In the genomic region with DNA sequence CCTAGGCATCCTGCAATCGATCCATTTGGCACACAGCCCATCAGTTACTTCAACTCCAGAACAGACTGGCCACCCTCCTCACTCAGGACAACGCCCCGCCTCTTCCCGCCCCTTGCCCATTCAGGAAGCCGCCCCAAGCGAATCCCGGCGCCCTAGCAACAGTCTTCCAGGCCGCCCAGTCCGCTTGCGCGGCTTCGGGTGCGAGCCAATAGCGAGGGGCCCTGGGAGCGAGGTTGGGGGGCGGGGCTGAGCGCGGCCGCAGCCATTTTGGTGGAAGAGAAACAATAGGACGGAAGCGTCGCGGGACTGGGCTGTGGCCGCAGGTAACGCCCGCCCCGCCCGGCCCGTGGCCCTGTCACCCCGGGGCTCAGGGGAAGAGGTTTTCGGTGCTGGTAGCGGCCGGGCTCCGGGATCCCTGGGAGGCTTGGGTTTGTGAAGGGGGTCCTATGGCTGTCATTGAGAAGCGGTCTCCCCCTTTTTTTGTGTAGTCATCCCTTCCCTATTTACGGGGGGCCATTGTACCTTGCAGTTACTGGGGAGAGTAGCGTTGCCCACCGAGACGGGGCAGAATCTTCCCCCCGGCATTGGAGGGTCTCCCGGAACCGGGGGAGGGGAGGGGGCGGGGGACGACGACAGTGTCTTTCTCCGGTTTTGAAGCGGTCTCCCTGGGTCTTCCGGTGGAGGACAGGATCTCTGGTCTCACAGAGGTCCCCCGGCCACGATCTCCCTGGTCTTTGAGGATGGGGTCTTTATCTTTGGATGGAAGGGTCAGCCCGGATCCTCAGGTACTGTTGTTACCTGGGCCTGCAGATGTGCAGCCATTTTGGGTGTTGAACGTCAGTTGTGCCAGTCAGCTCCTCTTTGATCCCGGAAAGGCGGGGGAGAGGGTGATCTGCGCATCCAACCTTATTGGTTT, we compare ENCODE assay signal across 8 mouse cellular contexts. TPM values are rescaled to one million over a fixed set of nuclear protein-coding genes. Genes with fewer than 3 reads are reported as not detected.
DNase-seq lines count a peak whose midpoint lies in the region; ATAC-seq and TF ChIP-seq lines count a peak whose summit lies in the region.

Gene Ip6k2, plus strand, starts transcription at position 249 of the 916 bp plus-strand sequence.

- TF ChIP-seq EP300 in MEL (IDR thresholded peaks at IDR 0.05; ENCODE audit: low read depth in 1 of 2, low read length in 2 of 2): no peak

- peak; percentile 98 for ATAC-seq in hematopoietic stem cell, adult 5-6 weeks (replicated peaks in 1 of 2; ENCODE audit: insufficient read depth in 1 of 2, low FRiP score in 2 of 2, low TSS enrichment in 1 of 2, low read depth in 1 of 2, poor library complexity in 2 of 2, severe bottlenecking in 2 of 2)
- peak; percentile 99 for ATAC-seq in lung, embryonic 16.5 days (ENCODE audit: low read depth)

- peak within 1 kb of the TSS; percentile 75 for H3K9ac ChIP-seq in MEL (ENCODE audit: control insufficient read depth, low read depth, low read length, poor library complexity, severe bottlenecking)
- peak within 1 kb of the TSS; percentile 98 for H3K9ac ChIP-seq in lung, embryonic 16.5 days (ENCODE audit: low read length)

- under 1% methylated on average over 56 of the region's 56 CpGs for WGBS in cerebellum, adult 2 months
- under 1% methylated on average over 56 of the region's 56 CpGs for WGBS in lung, embryonic 16.5 days

- peaks cover 0 to 13% of the 10 kb centered on the region in 2 experiments; a peak in 2 of 4 replicates for H3K36me3 ChIP-seq in MEL (ENCODE audit: control insufficient read depth in 1 of 2, insufficient read depth in 2 of 2, low read length in 2 of 2)
- no peaks in the 10 kb centered on the region; the same call in 1 of the 2 replicates for H3K36me3 ChIP-seq in lung, embryonic 16.5 days (ENCODE audit: control insufficient read depth, insufficient read depth, low read length)

- H3K79me2 ChIP-seq in MEL (ENCODE audit: control insufficient read depth, insufficient read depth, low read length, poor library complexity): peaks cover 38% of the 10 kb centered on the region

- no peaks in the 10 kb centered on the region for H3K27me3 ChIP-seq in MEL (ENCODE audit: control insufficient read depth in 1 of 2, insufficient read depth in 2 of 2, low read length in 2 of 2)
- no peaks in the 10 kb centered on the region for H3K27me3 ChIP-seq in cerebellum, adult 2 months (ENCODE audit: control insufficient read depth, insufficient read depth, low read length)
- H3K27me3 ChIP-seq in lung, embryonic 16.5 days (ENCODE audit: control insufficient read depth, insufficient read depth, low read depth, low read length): no peaks in the 10 kb centered on the region

- no peak for TF ChIP-seq CTCF in MEL (IDR thresholded peaks at IDR 0.05 in 2 of 3, conservative IDR thresholded peaks at IDR 0.05 in 1 of 3; ENCODE audit: control insufficient read depth in 1 of 3, insufficient read depth in 1 of 3, low read depth in 2 of 3, low read length in 3 of 3, poor library complexity in 1 of 3, severe bottlenecking in 1 of 3)
- no peak for TF ChIP-seq CTCF in cerebellum, adult 2 months (IDR thresholded peaks at IDR 0.05; ENCODE audit: borderline replicate concordance, insufficient read depth, low read depth, low read length)

- peaks cover 0 to 6% of the 10 kb centered on the region in 2 experiments; a peak in 3 of 4 replicates for H3K4me1 ChIP-seq in MEL (ENCODE audit: control insufficient read depth in 1 of 2, insufficient read depth in 2 of 2, low read length in 2 of 2)
- H3K4me1 ChIP-seq in cerebellum, adult 2 months (ENCODE audit: control insufficient read depth, insufficient read depth, low read length): peaks cover 16% of the 10 kb centered on the region; the same call in 1 of the 2 replicates
- H3K4me1 ChIP-seq in lung, embryonic 16.5 days (replicated peaks; ENCODE audit: control insufficient read depth, insufficient read depth, low read length): peaks cover 32% of the 10 kb centered on the region

- H3K4me2 ChIP-seq in lung, embryonic 16.5 days (ENCODE audit: low read depth, low read length): peak within 1 kb of the TSS; percentile 60

- peak within 1 kb of the TSS; percentile 87 to 94 for H3K4me3 ChIP-seq in MEL (ENCODE audit: control insufficient read depth in 1 of 2, insufficient read depth in 1 of 2, low read depth in 2 of 2, low read length in 2 of 2)
- peak within 1 kb of the TSS; percentile 97 for H3K4me3 ChIP-seq in cerebellum, adult 2 months (replicated peaks; ENCODE audit: insufficient read depth, low read depth, low read length)
- peak within 1 kb of the TSS; percentile 88 for H3K4me3 ChIP-seq in lung, embryonic 16.5 days (ENCODE audit: low read length)

- peak; percentile 95 for DNase-seq in MEL (ENCODE audit: low read depth, low spot score)
- DNase-seq in cerebellum, adult 2 months: peak; percentile 96 to 97
- peak; percentile 94 for DNase-seq in forelimb bud, embryonic 11.5 days (ENCODE audit: low read depth, low spot score)
- peak; percentile 87 for DNase-seq in layer of hippocampus, adult 9-10 months (ENCODE audit: low spot score)
- DNase-seq in ovary, postnatal 10 days (ENCODE audit: low spot score): peak; percentile 94
- peak; percentile 94 to 95 for DNase-seq in thymus, postnatal 10 days (ENCODE audit: low spot score in 2 of 2)

- no peak for TF ChIP-seq RAD21 in MEL (IDR thresholded peaks at IDR 0.05; ENCODE audit: low read depth, low read length)

- no peaks in the 10 kb centered on the region for H3K9me3 ChIP-seq in MEL (replicated peaks; ENCODE audit: insufficient read depth, low read length)
- H3K9me3 ChIP-seq in lung, embryonic 16.5 days (ENCODE audit: control insufficient read depth, low read length): no peaks in the 10 kb centered on the region

- TF ChIP-seq POLR2A in MEL (IDR thresholded peaks at IDR 0.05; ENCODE audit: control insufficient read depth in 1 of 2, insufficient read depth in 1 of 2, low read depth in 1 of 2, low read length in 2 of 2, poor library complexity in 1 of 2): peak; percentile 45 to 74; a peak in 3 of 4 replicates
- TF ChIP-seq POLR2A in cerebellum, adult 2 months (IDR thresholded peaks at IDR 0.05; ENCODE audit: borderline replicate concordance, insufficient read depth, low read length): peak; percentile 55; the same call in 1 of the 2 replicates

- no peak within 1 kb of the TSS for H3K27ac ChIP-seq in MEL (ENCODE audit: control insufficient read depth, low read depth, low read length)
- H3K27ac ChIP-seq in cerebellum, adult 2 months (ENCODE audit: insufficient read depth, low read length): peak within 1 kb of the TSS; percentile 88
- H3K27ac ChIP-seq in lung, embryonic 16.5 days (ENCODE audit: low read length): peak within 1 kb of the TSS; percentile 89

TF ChIP-seq in MEL, 35 proteins besides CTCF, POLR2A, EP300 and RAD21:
- no peak for TF ChIP-seq MAFK (IDR thresholded peaks at IDR 0.05; ENCODE audit: borderline replicate concordance, low read depth, low read length)
- peak; percentile 78; the same call in 1 of the 2 replicates for TF ChIP-seq ELF1 (IDR thresholded peaks at IDR 0.05; ENCODE audit: low read depth, low read length)
- TF ChIP-seq HCFC1 (IDR thresholded peaks at IDR 0.05; ENCODE audit: low read depth, low read length): peak; percentile 76
- peak; percentile 46; the same call in 1 of the 2 replicates for TF ChIP-seq POLR2AphosphoS2 (IDR thresholded peaks at IDR 0.05; ENCODE audit: low read length)
- no peak for TF ChIP-seq JUND (IDR thresholded peaks at IDR 0.05; ENCODE audit: low read depth, low read length)
- TF ChIP-seq ZMIZ1 (IDR thresholded peaks at IDR 0.05; ENCODE audit: low read depth, low read length): no peak; the same call in 1 of the 2 replicates
- peak; percentile 67; the same call in 1 of the 2 replicates for TF ChIP-seq SIN3A (IDR thresholded peaks at IDR 0.05; ENCODE audit: low read length)
- peak; percentile 79 for TF ChIP-seq NRF1 (IDR thresholded peaks at IDR 0.05; ENCODE audit: insufficient read depth, low read depth, low read length, poor library complexity, severe bottlenecking)
- TF ChIP-seq MXI1 (IDR thresholded peaks at IDR 0.05; ENCODE audit: low read depth, low read length): peak; percentile 71
- TF ChIP-seq ZKSCAN1 (IDR thresholded peaks at IDR 0.05; ENCODE audit: low read depth, low read length): no peak
- no peak for TF ChIP-seq CHD1 (IDR thresholded peaks at IDR 0.05; ENCODE audit: low read depth, low read length)
- TF ChIP-seq NELFE (IDR thresholded peaks at IDR 0.05; ENCODE audit: low read depth, low read length): peak; percentile 49; the same call in 1 of the 2 replicates
- no peak for TF ChIP-seq UBTF (IDR thresholded peaks at IDR 0.05; ENCODE audit: borderline replicate concordance, insufficient read depth, low read depth, low read length)

RNA-seq across cellular contexts. Expression of gene Ip6k2, which starts in this region (rescaled TPM):
- total RNA-seq in MEL (2012; rRNA removed): 21.3 and 25.1 TPM in 2 replicates
- polyA plus RNA-seq in MEL (2012; ENCODE audit: insufficient read depth in 1 of 2, insufficient read length in 2 of 2, low read depth in 1 of 2, low replicate concordance in 2 of 2, missing spikeins in 1 of 2): 10 to 100 TPM in 1 of 2 experiments, not detected in 1; 33.7 TPM
- 162 and 168 TPM in 2 replicates for polyA plus RNA-seq in cerebellum, adult 2 months (2012; rRNA removed)
- 56.8 and 67.9 TPM in 2 replicates for total RNA-seq in hematopoietic stem cell, adult 5-6 weeks (2017)
- 62.1 and 68.1 TPM in 2 replicates for polyA plus RNA-seq in lung, embryonic 16.5 days (2015; fragmentation: Nextera tagmentation; extraction: Ambion mirVana)
